Mouse (Mus musculus): ENCODE data around the gene Lrrc2. TPM values are rescaled to one million over a fixed set of nuclear protein-coding genes. Genes with fewer than 3 reads are reported as not detected.

Gene Lrrc2
- total RNA-seq, 2 experiments from 2014 or later: 0.73 to 2.1 TPM

DNA sequence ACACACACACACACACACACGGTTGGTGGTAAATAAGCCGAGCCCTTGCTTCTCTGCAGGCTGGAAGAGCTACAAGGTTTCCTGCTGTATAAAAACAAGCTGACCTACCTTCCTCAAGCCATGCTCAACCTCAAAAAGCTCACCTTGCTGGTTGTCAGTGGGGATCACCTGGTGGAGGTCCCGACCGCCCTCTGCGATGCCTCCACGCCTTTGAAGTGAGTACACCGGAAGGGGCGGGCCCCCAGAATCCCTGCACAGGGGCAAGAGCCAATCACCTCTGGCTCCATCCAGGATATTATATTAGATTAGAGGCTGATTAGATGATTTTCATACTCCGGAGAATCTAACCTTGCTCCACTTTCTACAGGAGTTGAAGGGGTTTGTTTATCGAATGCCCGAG lies 28.1 kb downstream of the Lrrc2 start:
- DNase-seq (ENCODE audit: low spot score in 2 of 2): no peak
- intact Hi-C loops (cut with DNase I): no loop called here

DNA sequence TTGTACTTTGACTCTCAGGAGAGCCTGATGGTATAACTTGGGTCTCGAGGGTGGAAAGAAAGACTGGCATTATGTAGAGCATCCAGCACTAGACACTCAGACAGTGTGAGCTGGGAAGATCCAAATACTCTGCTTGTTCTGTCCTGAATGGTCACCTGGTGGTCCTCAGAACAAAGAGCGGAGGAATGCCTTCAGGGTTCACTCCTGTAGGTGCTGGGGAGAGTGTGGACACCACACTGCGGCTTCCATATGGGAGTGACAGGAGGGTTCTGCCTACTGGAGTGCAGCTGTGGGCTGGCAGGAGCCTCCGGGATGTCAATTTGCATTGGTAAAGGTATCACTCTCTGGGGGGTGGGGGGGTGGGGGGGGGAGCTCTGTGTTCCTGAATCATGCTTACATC lies 31.0 kb downstream of the Lrrc2 start:
- DNase-seq (ENCODE audit: low spot score in 2 of 2): no peak
- intact Hi-C loops (cut with DNase I): no loop called here

DNA sequence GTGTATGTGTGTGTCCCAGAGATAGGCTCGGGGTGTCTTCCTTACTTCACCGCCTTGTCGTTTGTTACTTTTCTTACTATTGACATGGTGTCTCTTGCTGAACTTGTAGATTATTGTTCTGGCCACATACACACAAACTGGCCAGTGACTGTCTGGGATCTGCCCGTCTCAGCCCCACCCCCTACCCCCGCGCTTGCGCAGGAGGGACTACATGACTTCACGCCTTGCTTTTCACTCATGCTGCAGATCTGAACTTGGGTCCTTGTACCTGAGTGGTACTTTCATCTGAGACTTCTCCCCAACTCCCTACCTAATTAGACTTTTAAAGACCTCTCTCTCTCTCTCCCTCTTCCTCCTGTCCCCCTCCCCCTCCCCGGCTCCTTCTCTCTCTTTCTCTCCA lies 32.8 kb downstream of the Lrrc2 start:
- no peak for DNase-seq (ENCODE audit: low spot score in 2 of 2)
- intact Hi-C loops (cut with DNase I): no loop called here

DNA sequence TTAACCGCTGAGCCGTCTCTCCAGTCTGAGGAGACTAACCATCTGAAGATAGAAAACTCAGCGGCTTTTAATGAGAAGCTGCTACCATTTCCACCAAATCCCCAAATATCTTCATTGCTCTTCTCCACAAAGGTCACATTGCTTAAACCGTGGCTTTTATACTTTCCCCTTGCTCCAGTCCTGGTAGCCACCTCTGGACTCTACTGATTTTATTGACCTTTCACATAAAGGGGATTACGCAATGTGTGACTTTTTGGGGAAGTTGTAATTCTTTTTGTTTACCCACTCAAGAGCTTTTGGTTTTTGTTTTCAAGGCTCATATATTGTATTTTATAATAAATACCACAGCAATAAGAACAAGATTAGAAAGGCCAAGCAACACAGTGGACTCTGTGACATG lies 34.2 kb downstream of the Lrrc2 start:
- no peak for DNase-seq (ENCODE audit: low spot score in 2 of 2)
- intact Hi-C loops (cut with DNase I): no loop called here

DNA sequence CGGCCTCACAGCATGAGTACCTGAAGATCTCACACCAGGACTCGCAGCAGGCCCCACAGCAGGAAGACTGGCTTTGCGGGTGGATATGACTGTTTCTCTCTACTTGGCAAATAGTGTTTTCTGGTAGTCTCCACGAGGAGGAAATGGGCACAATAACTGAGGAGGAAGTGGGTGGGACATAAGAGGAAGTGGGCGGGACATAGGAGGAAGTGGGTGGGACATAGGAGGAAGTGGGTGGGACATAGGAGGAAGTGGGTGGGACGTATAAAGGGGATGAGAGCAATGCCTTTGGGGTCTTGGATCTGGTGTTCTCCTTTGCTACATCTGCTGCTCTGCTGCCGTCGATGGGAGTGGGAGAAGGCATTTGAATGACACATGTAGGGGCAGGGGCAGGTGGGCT lies 34.6 kb downstream of the Lrrc2 start:
- intact Hi-C loops (cut with DNase I): no loop called here
- no peak for DNase-seq (ENCODE audit: low spot score in 2 of 2)

DNA sequence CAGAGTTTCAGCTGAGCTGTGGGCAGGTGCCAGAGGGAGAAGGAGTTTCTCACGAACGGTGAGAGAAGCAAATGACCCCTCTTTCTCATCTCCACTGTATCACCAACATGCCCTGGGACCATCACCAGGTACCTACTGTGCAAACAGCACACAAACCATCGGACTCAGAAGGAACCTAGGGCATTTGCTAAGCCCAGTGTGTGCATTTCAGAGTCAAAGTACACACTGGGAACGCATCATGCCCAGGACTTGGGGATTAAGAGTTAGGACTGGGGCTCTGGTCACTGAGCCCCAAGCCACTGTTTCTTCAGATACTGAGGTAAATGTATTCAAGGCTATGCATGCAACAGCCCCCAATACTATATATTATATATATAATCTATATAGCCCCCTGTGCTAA lies 36.0 kb downstream of the Lrrc2 start:
- intact Hi-C loops (cut with DNase I): no loop called here
- no peak for DNase-seq (ENCODE audit: low spot score in 2 of 2)

DNA sequence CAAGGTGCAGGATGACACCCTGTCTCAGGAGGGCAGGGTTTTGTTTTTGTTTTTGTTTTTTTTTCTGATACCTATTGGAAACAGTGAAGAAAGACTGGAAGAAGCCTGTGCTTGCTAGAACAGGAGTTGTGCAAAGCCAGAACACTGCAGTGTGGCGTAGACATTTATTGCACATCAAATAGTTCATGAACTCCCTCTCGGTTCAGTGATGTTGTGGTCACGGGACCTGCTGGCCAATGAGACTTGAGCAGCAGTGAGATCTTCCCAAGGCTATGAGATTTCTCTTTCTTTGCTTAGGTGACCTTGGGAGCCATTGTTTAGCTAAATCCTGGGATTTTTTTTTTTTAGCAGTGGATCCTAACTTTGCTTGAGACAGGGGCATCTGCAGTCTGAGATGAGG lies 36.7 kb downstream of the Lrrc2 start:
- intact Hi-C loops (cut with DNase I): no loop called here

DNA sequence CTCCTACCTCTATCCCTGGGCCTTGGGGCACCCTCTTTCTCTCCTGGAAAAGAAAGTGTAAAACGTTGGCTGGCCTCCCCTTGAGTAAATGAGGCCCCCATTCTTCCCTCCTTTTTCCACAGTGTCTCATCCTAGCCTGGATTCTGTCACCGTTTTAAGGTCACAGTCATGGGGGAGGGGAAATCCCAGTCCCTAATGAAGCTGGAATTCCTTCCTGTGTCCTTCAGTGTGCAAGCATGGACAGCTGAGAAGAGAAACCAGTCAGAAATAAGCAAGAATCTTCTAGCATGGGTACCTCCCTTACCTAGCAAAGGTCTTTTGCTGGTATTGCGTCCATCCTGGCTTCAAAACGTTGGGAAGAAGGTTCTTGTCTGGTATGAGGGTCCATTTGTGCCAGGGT lies 37.8 kb downstream of the Lrrc2 start:
- DNase-seq (ENCODE audit: low spot score in 2 of 2): no peak
- intact Hi-C loops (cut with DNase I): no loop called here

More for the DNA sequence above, 36.7 kb downstream of the Lrrc2 start:
- DNase-seq (ENCODE audit: low spot score in 2 of 2): no peak

DNA sequence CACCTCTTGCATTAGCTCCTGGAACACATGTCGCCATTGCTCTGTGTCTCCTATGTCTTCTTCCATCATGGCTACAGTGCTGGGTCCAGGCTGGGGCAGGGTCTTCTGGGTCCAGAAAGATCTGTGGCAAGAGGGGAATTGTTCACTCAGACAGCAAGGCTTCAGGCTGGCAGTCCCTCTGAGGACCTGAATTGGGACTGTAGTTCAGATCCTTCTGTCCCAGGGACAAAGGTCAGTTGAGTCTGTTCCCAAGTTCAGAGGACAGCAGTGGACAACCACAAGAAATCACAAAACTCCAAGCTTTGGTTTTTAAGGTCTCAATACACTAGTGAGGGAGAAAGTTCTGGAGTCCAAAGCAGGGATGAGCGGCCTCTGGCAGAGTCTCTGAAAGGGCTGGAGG lies 38.2 kb downstream of the Lrrc2 start:
- DNase-seq (ENCODE audit: low spot score in 2 of 2): no peak

DNA sequence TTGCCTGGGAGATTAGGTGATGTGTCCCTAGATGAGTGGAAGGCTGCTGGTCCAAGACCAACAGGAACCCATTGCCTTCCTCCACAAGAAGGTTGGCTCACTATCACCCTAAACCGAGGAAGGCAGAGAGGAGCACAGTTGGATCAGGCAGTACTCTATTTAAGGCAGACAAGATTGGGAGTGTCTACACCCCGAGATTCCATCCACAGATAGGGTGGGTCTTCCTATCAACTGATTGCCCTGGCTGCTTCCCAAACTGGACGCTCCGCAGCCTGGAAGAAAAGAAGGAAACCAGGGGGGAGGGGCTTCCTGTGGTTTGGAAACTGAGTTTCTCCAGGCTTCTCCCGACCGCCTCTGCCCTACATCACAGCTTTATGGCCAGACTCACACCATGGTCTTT lies 38.9 kb downstream of the Lrrc2 start, which contains the start of gene Rtp3:
TSS of gene Rtp3 (minus strand) at position 380 of the 400 bp plus-strand sequence.
- intact Hi-C loops (cut with DNase I): loop anchor here (10.0 kb wide), 1 partner anchor 285 kb away; the partner anchor contains the start of genes Epm2aip1 and Mlh1
- no peak for DNase-seq (ENCODE audit: low spot score in 2 of 2)

More for the DNA sequence above, 38.2 kb downstream of the Lrrc2 start:
- intact Hi-C loops (cut with DNase I): no loop called here

DNA sequence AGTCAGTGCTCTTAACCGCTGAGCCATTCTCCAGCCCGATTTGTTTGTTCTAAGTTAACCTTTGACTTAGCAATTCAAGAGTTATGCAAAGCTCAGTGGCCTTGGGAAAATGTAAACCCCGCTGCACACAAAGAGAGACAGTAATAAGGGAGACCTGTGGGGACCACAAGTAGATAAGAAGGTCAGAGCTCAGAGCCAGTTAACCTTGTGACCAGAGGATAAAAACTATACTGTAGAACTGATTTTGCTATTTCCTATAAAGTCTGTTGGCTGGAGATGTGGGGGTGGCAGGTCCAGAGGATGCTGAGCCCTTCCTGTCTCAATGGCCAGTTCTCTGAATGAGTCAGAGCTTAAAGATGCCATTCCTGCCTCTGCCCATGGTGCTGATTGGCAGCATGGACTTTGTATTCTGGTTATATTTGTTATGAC lies 42.0 kb downstream of the Lrrc2 start:
- DNase-seq (ENCODE audit: low spot score in 2 of 2): no peak
- intact Hi-C loops (cut with DNase I): loop anchor here (10.0 kb wide), 1 partner anchor 282 kb away; the partner anchor contains the start of genes Epm2aip1 and Mlh1

DNA sequence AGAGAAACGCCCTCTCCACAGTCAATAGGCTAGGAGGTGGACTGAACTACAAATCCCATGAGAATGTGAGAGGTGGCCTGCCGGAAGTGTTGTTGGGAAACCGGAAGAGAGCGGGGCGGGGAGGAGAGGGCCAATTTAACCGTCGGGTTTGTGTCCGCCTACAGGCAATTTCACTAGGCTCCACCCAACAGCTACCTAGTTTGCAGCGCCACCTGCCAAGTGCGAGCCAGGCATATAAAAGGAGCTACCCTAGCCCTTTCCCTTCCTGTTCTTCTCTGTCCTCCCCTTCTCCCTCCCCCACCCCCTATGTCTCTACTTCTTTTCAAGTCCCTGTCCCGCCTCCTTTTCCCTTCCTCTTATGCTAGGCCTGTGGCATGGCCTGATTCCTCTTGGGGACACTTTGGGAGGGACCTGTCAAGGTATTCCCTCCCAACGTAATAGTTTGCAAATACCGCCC lies 43.4 kb downstream of the Lrrc2 start:
- peak; percentile 68 to 82 for DNase-seq (ENCODE audit: low spot score in 2 of 2)
- intact Hi-C loops (cut with DNase I): loop anchor here (10.0 kb wide), 1 partner anchor 280 kb away; the partner anchor contains the start of genes Epm2aip1 and Mlh1

DNA sequence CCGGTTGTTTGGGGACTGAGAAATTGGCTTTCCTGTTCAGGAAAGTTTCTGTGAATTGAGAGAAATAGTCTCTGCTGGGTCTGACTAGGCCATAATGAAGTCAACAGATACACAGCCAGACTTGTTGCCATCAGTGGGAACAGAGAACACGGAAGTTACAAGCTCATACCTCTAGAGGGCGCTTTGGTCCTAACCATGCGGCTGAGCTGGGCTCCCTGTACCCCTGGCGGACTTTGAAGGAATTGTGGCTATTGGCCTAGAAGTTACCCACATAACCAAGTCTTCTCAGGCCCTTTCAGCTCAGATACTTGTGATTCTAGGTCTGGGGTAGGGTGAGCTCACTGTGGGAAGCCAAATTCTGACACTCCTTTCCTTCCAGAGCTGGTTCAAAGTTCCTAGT lies 45.9 kb downstream of the Lrrc2 start:
- intact Hi-C loops (cut with DNase I): loop anchor here (1.0 to 10.0 kb wide), 2 partner anchors 75 to 278 kb away; partner anchors contain the start of genes Epm2aip1 and Mlh1
- peak; percentile 71 to 82 for DNase-seq (ENCODE audit: low spot score in 2 of 2)

DNA sequence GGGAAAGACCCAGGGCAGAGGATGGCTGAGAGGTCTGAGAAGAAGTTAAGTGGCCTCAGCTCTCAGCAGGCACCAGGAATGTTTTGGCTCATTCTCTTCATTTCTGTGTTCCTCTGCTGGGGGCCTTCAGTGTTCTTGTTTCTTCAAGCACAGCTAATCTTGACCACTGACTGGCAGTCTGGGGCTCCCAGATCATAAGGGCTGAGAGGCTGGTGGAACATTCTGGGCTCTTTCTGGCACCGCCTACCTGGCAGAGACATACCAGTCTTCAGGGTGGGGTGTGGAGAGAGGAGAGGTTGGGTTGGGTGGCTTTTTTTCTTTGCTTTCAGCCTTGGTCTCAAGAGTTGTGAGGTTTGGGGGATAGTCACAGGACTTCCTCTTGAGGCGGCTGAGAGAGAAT lies 47.7 kb downstream of the Lrrc2 start:
- intact Hi-C loops (cut with DNase I): loop anchor here (10.0 kb wide), 1 partner anchor 276 kb away; the partner anchor contains the start of genes Epm2aip1 and Mlh1
- DNase-seq (ENCODE audit: low spot score in 2 of 2): no peak

DNA sequence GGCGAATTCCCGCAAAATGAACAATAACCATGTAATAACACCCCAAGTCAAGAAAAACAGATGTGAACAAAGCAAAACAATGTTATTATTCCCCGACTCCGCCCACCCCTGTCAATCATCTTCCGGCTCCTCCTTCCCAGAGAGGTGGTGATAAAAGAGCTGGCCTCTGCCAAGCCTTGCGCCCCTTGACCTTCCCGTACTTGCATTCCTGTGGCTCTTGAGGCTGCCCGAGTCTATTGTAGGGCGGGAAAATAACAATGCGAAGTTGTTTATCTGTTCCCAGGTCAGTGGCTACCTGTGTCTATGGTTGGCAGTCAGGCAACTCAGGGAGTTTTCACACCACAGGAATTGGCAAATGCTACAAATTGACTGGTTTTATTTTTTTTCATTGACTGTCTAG lies 48.5 kb downstream of the Lrrc2 start:
- intact Hi-C loops (cut with DNase I): loop anchor here (10.0 kb wide), 1 partner anchor 275 kb away; the partner anchor contains the start of genes Epm2aip1 and Mlh1
- DNase-seq (ENCODE audit: low spot score in 2 of 2): no peak

DNA sequence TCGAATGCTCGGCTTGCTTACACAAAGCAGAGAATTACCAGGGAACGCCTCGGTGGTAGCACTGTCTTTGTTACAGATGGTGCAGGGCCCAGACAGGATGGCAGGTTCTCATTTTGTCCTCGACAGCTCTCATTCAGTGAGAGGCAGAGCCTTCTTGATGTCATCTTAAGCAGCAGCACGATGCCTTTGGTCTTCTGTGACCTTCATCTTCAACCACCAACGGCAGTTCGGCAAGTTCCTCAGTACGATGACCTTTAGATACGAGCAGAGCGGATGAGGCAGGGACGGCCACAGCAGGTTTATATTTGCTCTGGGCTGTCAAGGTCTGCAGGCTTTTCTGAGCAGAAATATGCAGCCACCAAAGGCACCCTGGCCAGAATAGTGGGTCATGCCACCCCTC lies 50.3 kb downstream of the Lrrc2 start:
- intact Hi-C loops (cut with DNase I): no loop called here
- DNase-seq (ENCODE audit: low spot score in 2 of 2): no peak

DNA sequence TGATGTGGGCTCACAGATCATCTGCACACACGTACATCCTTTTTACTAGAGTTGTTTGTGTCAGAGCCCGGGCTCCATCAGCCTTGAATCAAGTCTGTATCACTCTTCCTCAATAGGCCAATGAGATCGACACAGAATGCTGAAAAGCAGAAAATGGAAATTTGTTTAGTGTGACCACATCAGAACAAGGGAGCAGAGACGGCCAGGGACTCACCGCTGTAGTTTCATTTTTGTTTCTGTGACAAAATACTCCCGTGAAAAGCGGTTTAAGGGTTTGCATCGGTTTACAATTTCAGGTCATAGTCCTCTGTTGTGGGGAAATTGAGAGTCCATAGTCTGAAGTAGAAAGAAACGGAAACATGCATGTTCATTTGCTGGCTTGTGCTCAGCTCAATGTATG lies 51.9 kb downstream of the Lrrc2 start:
- intact Hi-C loops (cut with DNase I): no loop called here
- no peak for DNase-seq (ENCODE audit: low spot score in 2 of 2)

DNA sequence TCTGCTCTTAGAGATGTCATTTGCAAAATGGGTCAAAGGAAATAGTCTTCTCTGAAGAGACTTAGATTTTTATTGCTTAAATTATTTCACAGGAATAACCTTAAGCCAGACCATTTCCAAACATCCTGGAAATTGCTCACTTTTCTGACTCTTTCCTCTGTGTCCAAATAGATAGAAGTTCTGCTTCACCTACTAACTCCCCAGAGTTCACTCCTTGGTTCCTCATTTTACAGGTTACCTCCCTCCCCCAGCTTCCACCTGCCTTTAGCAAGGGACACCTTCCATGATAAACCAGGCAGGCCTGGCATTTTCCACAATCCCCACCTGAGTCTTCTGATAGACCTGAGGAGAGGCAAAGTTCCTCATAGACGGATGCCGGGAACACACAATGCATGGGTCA lies 55.2 kb downstream of the Lrrc2 start:
- no peak for DNase-seq (ENCODE audit: low spot score in 2 of 2)

DNA sequence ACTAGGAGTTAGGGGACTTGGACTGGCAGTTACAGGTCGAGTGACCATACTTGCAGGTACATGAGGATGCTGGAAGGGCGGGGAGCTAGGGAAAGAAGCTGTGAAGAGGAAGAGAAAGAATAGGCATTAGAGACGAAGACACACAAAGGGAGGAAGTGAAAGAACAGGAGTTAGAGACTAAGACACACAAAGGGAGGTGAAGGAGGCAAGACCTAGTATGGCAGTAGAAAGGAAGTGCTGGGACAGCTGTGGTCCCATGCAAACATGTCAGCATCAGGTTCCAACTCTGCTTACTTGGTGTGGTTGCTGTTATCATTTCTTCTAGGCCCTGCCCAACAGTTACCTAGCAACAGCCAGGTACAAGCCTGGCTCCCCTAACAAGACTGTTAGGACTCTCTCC lies 58.4 kb downstream of the Lrrc2 start:
- intact Hi-C loops (cut with DNase I): no loop called here
- no peak for DNase-seq (ENCODE audit: low spot score in 2 of 2)

More for the DNA sequence above, 55.2 kb downstream of the Lrrc2 start:
- intact Hi-C loops (cut with DNase I): no loop called here

DNA sequence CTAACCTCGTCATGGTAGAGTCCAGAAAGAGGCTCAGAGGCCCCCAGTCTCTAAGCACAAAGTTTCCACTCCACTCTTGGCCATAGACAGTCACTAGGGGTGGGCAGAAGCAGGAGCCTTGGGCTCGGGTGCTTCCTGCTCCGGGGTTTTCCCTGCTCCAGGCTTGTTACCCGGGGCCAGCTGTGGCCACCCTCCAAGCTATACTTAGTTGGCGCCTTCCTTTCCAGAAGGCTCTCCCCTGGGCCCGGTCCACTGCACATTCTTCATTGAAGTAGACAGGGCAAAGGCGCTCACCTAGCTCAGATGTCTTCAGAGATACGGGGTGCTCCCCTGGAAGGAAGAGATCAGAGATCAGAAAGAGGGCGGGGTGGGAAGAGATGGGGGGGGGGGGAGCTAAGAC lies 60.2 kb downstream of the Lrrc2 start:
- DNase-seq (ENCODE audit: low spot score in 2 of 2): no peak
- intact Hi-C loops (cut with DNase I): no loop called here

DNA sequence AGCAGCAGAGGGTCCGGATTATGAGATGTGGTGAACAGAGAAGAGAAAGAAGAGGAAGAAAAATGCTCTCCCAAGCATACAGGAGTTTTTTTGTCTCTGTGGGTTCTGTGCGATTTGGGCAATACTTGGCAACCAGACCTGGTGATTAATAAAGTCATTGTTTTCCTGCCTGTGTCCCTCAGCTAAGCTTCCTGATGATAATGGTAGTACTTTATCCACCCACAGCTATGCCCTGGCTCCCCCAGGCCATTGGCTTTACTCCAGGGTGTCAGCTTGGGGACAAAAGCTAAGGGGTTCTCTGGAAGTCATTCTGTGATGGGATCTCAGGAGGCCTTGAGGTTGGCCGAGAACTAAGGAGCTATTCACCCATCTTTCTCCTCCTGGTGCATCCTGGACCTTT lies 60.7 kb downstream of the Lrrc2 start:
- DNase-seq (ENCODE audit: low spot score in 2 of 2): no peak
- intact Hi-C loops (cut with DNase I): no loop called here

DNA sequence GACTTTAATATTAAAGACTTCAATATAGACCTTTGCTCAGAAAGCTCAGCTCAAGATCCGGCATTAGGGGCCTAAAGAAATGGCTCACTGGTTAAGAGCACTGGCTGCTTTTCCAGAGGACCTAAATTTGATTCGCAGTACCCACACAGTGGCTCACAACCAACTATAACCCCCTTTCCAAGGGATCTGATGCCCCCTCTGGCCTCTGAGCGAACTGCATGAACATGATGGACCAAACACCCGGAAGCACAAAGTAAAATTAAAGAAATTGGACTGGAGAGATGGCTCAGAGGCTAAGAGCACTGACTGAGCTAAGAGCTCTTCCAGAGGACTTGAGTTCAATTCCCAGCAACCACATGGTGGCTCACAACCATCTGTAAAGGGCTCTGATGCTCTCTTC lies 64.3 kb downstream of the Lrrc2 start:
- no peak for DNase-seq (ENCODE audit: low spot score in 2 of 2)
- intact Hi-C loops (cut with DNase I): no loop called here
